Mouse (Mus musculus) G1E (cell line): Measurements from ENCODE around the gene B230219D22Rik. TPM values are rescaled to one million over a fixed set of nuclear protein-coding genes. Genes with fewer than 3 reads are reported as not detected.

Source experiments
- ATAC-seq: 2 replicates; pipeline ENCODE4 v1.8.0; 2016; ENCODE audit warnings: mild to moderate bottlenecking; ENCODE audit not compliant: insufficient number of reproducible peaks, poor library complexity, low FRiP score, severe bottlenecking; ENCODE audit errors: extremely low read depth
- DNase-seq: peaks from one replicate; pipeline ENCODE4 v3.0.0; 2012; ENCODE audit warnings: low spot score
- H3K27me3 ChIP-seq: 2 replicates; pipeline ENCODE4 v1.6.1; 2012; ENCODE audit warnings: mild to moderate bottlenecking, low read length, inconsistent platforms; ENCODE audit not compliant: insufficient read depth
- H3K36me3 ChIP-seq: replicated peaks from 2 replicates; pipeline ENCODE3; 2012; ENCODE audit warnings: mild to moderate bottlenecking, inconsistent platforms
- H3K4me1 ChIP-seq: 2 replicates; pipeline ENCODE4 v1.6.1; 2012; ENCODE audit warnings: low read depth, low read length, inconsistent platforms, mixed read lengths; ENCODE audit not compliant: insufficient read depth
- H3K4me3 ChIP-seq: 2 replicates; pipeline ENCODE4 v1.5.1; 2012; ENCODE audit warnings: low read depth, mild to moderate bottlenecking, inconsistent platforms, low read length, moderate library complexity, mixed read lengths
- H3K9me3 ChIP-seq: replicated peaks from 2 replicates; pipeline ENCODE4 v1.6.1; 2012; ENCODE audit warnings: inconsistent platforms
- CTCF ChIP-seq: IDR thresholded peaks from 2 replicates; pipeline ENCODE4 v1.5.1; 2012; ENCODE audit warnings: low read depth, low read length, inconsistent platforms, mixed read lengths
- GATA1 ChIP-seq: IDR thresholded peaks from 2 replicates; pipeline ENCODE4 v1.6.1; 2012; ENCODE audit warnings: borderline replicate concordance, low read length, inconsistent platforms, mixed read lengths
- GATA2 ChIP-seq: IDR thresholded peaks from 2 replicates; pipeline ENCODE4 v1.6.1; 2012; ENCODE audit warnings: low read depth, low read length, inconsistent platforms, borderline replicate concordance
- POLR2AphosphoS5 ChIP-seq: IDR thresholded peaks from 2 replicates; pipeline ENCODE4 v1.6.1; 2012; ENCODE audit warnings: low read depth, low read length, inconsistent platforms; ENCODE audit not compliant: insufficient replicate concordance
- TAL1 ChIP-seq: conservative IDR thresholded peaks from 2 replicates; pipeline ENCODE4 v1.6.1; 2012; ENCODE audit warnings: low read depth, low read length, inconsistent platforms, mixed read lengths
- polyA plus RNA-seq: library from polyadenylated mRNA; stranded (reverse); fragments of >175 nt; gene quantifications from 2 replicates; pipeline ENCODE4 v1.2.3, GENCODE M21; 2012
- total RNA-seq, 2 experiments: library from RNA; stranded (forward) in 1 of 2; stranded (reverse) in 1 of 2; fragments of 200-1000 nt in 1 of 2; fragments of >200 nt in 1 of 2; fragmentation: Nextera tagmentation in 1 of 2; gene quantifications; 2 replicates each; pipeline ENCODE4 v1.2.3; 2014 to 2017

Gene B230219D22Rik
- total and polyA plus RNA-seq, 3 experiments: 28.2 to 84.0 (median 64.2) TPM

GRCm38 (mm10) chr13:55733628-55734502 is 40.9 kb downstream of the B230219D22Rik start:
- H3K4me3 ChIP-seq: no peak overlapping the region
- TF ChIP-seq CTCF (no peak), POLR2AphosphoS5 (no peak), TAL1 (no peak), GATA1 (no peak), GATA2 (no peak)
- no peak for DNase-seq
- peaks cover 4% of the 10 kb centered on the region; the same call in 1 of the 2 replicates for H3K4me1 ChIP-seq
- no peaks in the 10 kb centered on the region for H3K9me3 ChIP-seq
- no peak for ATAC-seq
- no peaks in the 10 kb centered on the region for H3K27me3 ChIP-seq
- H3K36me3 ChIP-seq: peaks cover 59% of the 10 kb centered on the region

- TF ChIP-seq GATA2: no peak
- no peak for TF ChIP-seq GATA1
- TF ChIP-seq TAL1: no peak
- TF ChIP-seq POLR2AphosphoS5: no peak
- TF ChIP-seq CTCF: no peak
- Histone ChIP-seq H3K4me3 (no peak overlapping the region), H3K9me3 (no peaks in the 10 kb centered on the region), H3K27me3 (no peaks in the 10 kb centered on the region), H3K4me1 (peaks cover 4% of the 10 kb centered on the region), H3K36me3 (peaks cover 68% of the 10 kb centered on the region)
- no peak for ATAC-seq
- no peak for DNase-seq
Measured at GRCm38 (mm10) chr13:55737885-55738284, 45.0 kb downstream of the B230219D22Rik start.

- no peak for TF ChIP-seq GATA1
- TF ChIP-seq GATA2: no peak
- TF ChIP-seq POLR2AphosphoS5: no peak
- TF ChIP-seq TAL1: no peak
- H3K9me3 ChIP-seq: no peaks in the 10 kb centered on the region; the same call in 1 of the 2 replicates
- H3K36me3 ChIP-seq: peaks cover 56% of the 10 kb centered on the region
- ATAC-seq (no peak), DNase-seq (no peak)
- H3K4me1 ChIP-seq: peaks cover 8% of the 10 kb centered on the region
- no peaks in the 10 kb centered on the region for H3K27me3 ChIP-seq
- H3K4me3 ChIP-seq: no peak overlapping the region
Measured at GRCm38 (mm10) chr13:55742306-55742705, 49.4 kb downstream of the B230219D22Rik start.

Other genes starting within 250 kb of the B230219D22Rik start
- gene Grk6, start 248.1 kb upstream of the B230219D22Rik start, total RNA-seq (2014; fragmentation: Nextera tagmentation): 23.0 and 27.5 TPM in 2 replicates
- gene Grk6, start 248.1 kb upstream of the B230219D22Rik start, total RNA-seq (2017): 48.9 and 53.9 TPM in 2 replicates
- 42.6 and 46.0 TPM in 2 replicates for gene Grk6, start 248.1 kb upstream of the B230219D22Rik start, polyA plus RNA-seq
- gene Prr7, start 228.9 kb upstream of the B230219D22Rik start, total RNA-seq (2014; fragmentation: Nextera tagmentation): 0.53 TPM in 1 of 2 replicates, not detected in the other
- 0.44 and 1.6 TPM in 2 replicates for gene Prr7, start 228.9 kb upstream of the B230219D22Rik start, total RNA-seq (2017)
- 1.6 and 2.7 TPM in 2 replicates for gene Prr7, start 228.9 kb upstream of the B230219D22Rik start, polyA plus RNA-seq
- gene Dbn1, start 205.0 kb upstream of the B230219D22Rik start, total RNA-seq (2014; fragmentation: Nextera tagmentation): not detected in 2 replicates
- gene Dbn1, start 205.0 kb upstream of the B230219D22Rik start, total RNA-seq (2017): 0.23 and 0.33 TPM in 2 replicates
- 0.25 and 0.30 TPM in 2 replicates for gene Dbn1, start 205.0 kb upstream of the B230219D22Rik start, polyA plus RNA-seq
- gene Pdlim7, start 179.4 kb upstream of the B230219D22Rik start, total RNA-seq (2014; fragmentation: Nextera tagmentation): 19.9 and 20.0 TPM in 2 replicates
- gene Pdlim7, start 179.4 kb upstream of the B230219D22Rik start, total RNA-seq (2017): 8.5 and 13.5 TPM in 2 replicates
- gene Pdlim7, start 179.4 kb upstream of the B230219D22Rik start, polyA plus RNA-seq: 52.5 and 61.7 TPM in 2 replicates
- gene Dok3, start 163.8 kb upstream of the B230219D22Rik start, total RNA-seq (2014; fragmentation: Nextera tagmentation): 1.6 and 1.7 TPM in 2 replicates
- gene Dok3, start 163.8 kb upstream of the B230219D22Rik start, total RNA-seq (2017): 8.4 and 8.8 TPM in 2 replicates
- gene Dok3, start 163.8 kb upstream of the B230219D22Rik start, polyA plus RNA-seq: 11.6 and 14.4 TPM in 2 replicates
- gene Ddx41, start 156.5 kb upstream of the B230219D22Rik start, total RNA-seq (2014; fragmentation: Nextera tagmentation): 51.5 and 60.8 TPM in 2 replicates
- gene Ddx41, start 156.5 kb upstream of the B230219D22Rik start, total RNA-seq (2017): 59.1 and 67.7 TPM in 2 replicates
- 101 and 104 TPM in 2 replicates for gene Ddx41, start 156.5 kb upstream of the B230219D22Rik start, polyA plus RNA-seq
- gene Fam193b, start 122.0 kb upstream of the B230219D22Rik start, total RNA-seq (2014; fragmentation: Nextera tagmentation): 54.4 and 65.4 TPM in 2 replicates
- 23.3 and 25.8 TPM in 2 replicates for gene Fam193b, start 122.0 kb upstream of the B230219D22Rik start, total RNA-seq (2017)
- 57.3 and 68.0 TPM in 2 replicates for gene Fam193b, start 122.0 kb upstream of the B230219D22Rik start, polyA plus RNA-seq
- gene Tmed9, start 119.4 kb upstream of the B230219D22Rik start, total RNA-seq (2014; fragmentation: Nextera tagmentation): 46.5 and 56.7 TPM in 2 replicates
- gene Tmed9, start 119.4 kb upstream of the B230219D22Rik start, total RNA-seq (2017): 100 and 102 TPM in 2 replicates
- gene Tmed9, start 119.4 kb upstream of the B230219D22Rik start, polyA plus RNA-seq: 149 and 172 TPM in 2 replicates
- 7.4 and 10.6 TPM in 2 replicates for gene B4galt7, start 93.2 kb upstream of the B230219D22Rik start, total RNA-seq (2014; fragmentation: Nextera tagmentation)
- 16.7 and 17.6 TPM in 2 replicates for gene B4galt7, start 93.2 kb upstream of the B230219D22Rik start, total RNA-seq (2017)
- 15.2 and 15.4 TPM in 2 replicates for gene B4galt7, start 93.2 kb upstream of the B230219D22Rik start, polyA plus RNA-seq
- 27.2 and 27.4 TPM in 2 replicates for gene Caml, start 70.1 kb upstream of the B230219D22Rik start, total RNA-seq (2014; fragmentation: Nextera tagmentation)
- gene Caml, start 70.1 kb upstream of the B230219D22Rik start, total RNA-seq (2017): 33.8 and 37.2 TPM in 2 replicates
- gene Caml, start 70.1 kb upstream of the B230219D22Rik start, polyA plus RNA-seq: 24.5 and 25.2 TPM in 2 replicates
- gene Ddx46, start 58.1 kb upstream of the B230219D22Rik start, total RNA-seq (2014; fragmentation: Nextera tagmentation): 86.6 and 93.9 TPM in 2 replicates
- gene Ddx46, start 58.1 kb upstream of the B230219D22Rik start, total RNA-seq (2017): 92.4 and 129 TPM in 2 replicates
- 29.9 and 38.6 TPM in 2 replicates for gene Ddx46, start 58.1 kb upstream of the B230219D22Rik start, polyA plus RNA-seq
- 14.0 and 15.0 TPM in 2 replicates for gene Txndc15, start 21.5 kb downstream of the B230219D22Rik start, total RNA-seq (2014; fragmentation: Nextera tagmentation)
- gene Txndc15, start 21.5 kb downstream of the B230219D22Rik start, total RNA-seq (2017): 36.8 and 43.6 TPM in 2 replicates
- gene Txndc15, start 21.5 kb downstream of the B230219D22Rik start, polyA plus RNA-seq: 11.6 and 14.0 TPM in 2 replicates
- gene Pcbd2, start 34.2 kb downstream of the B230219D22Rik start, total RNA-seq (2014; fragmentation: Nextera tagmentation): 13.1 and 19.2 TPM in 2 replicates
- gene Pcbd2, start 34.2 kb downstream of the B230219D22Rik start, total RNA-seq (2017): 30.3 and 30.9 TPM in 2 replicates
- 43.4 and 59.1 TPM in 2 replicates for gene Pcbd2, start 34.2 kb downstream of the B230219D22Rik start, polyA plus RNA-seq
- gene Catsper3, start 91.4 kb downstream of the B230219D22Rik start, total RNA-seq (2014; fragmentation: Nextera tagmentation): not detected in 2 replicates
- gene Catsper3, start 91.4 kb downstream of the B230219D22Rik start, total RNA-seq (2017): not detected in 2 replicates
- gene Catsper3, start 91.4 kb downstream of the B230219D22Rik start, polyA plus RNA-seq: not detected in 2 replicates
- gene Pitx1, start 143.1 kb downstream of the B230219D22Rik start, total RNA-seq (2014; fragmentation: Nextera tagmentation): not detected in 2 replicates
- not detected in 2 replicates for gene Pitx1, start 143.1 kb downstream of the B230219D22Rik start, total RNA-seq (2017)
- gene Pitx1, start 143.1 kb downstream of the B230219D22Rik start, polyA plus RNA-seq: not detected in 2 replicates